Mouse (Mus musculus): Measurements from ENCODE around the gene Sf3b1. TPM values are rescaled to one million over a fixed set of nuclear protein-coding genes. Genes with fewer than 3 reads are reported as not detected.
"Not testable (repeated sequence)": the region's sequence is repeated elsewhere in the genome, so short reads cannot be mapped to it uniquely, and the experiment has no call there.

Gene Sf3b1
- total RNA-seq, 2 experiments from 2014 or later = 207 to 235 TPM

GRCm38 (mm10) chr1:55029446-55029845 lies 2.2 kb upstream of the Sf3b1 start:
- ATAC-seq (replicated peaks; ENCODE audit: low FRiP score, poor library complexity, severe bottlenecking) = no peak

GRCm38 (mm10) chr1:55028512-55029249 lies 1.4 kb upstream of the Sf3b1 start:
- ATAC-seq (replicated peaks; ENCODE audit: low FRiP score, poor library complexity, severe bottlenecking) = no peak

GRCm38 (mm10) chr1:55027966-55028365 lies 685 bp upstream of the Sf3b1 start:
- no peak for ATAC-seq (replicated peaks; ENCODE audit: low FRiP score, poor library complexity, severe bottlenecking)

GRCm38 (mm10) chr1:55026444-55027252 lies 633 bp downstream of the Sf3b1 start:
- ATAC-seq (replicated peaks; ENCODE audit: low FRiP score, poor library complexity, severe bottlenecking) = peak; percentile 65

GRCm38 (mm10) chr1:55025656-55026430 lies 1.4 kb downstream of the Sf3b1 start:
- ATAC-seq (replicated peaks; ENCODE audit: low FRiP score, poor library complexity, severe bottlenecking) = peak; percentile 37; the same call in 1 of the 2 replicates

DNA sequence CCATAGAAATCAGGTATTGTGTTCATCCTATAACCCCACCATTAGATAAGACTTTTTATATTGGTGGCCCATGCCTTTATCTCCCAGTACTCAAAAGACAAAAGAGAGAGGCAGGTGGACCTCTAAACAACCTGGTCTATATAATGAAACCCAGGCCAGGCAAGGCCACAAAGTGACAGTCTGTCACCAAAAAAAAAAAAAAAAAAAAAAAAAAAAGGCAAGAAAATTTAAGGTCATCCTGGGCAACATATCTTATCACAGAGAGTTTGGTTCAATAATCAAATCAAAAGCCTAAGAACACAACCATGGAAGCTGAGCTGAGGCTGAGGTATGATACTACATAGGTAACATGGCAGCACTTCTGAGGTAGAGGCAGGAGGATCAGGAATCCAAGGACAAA lies 5.4 kb downstream of the Sf3b1 start:
- no peak for ATAC-seq (replicated peaks; ENCODE audit: low FRiP score, poor library complexity, severe bottlenecking)

DNA sequence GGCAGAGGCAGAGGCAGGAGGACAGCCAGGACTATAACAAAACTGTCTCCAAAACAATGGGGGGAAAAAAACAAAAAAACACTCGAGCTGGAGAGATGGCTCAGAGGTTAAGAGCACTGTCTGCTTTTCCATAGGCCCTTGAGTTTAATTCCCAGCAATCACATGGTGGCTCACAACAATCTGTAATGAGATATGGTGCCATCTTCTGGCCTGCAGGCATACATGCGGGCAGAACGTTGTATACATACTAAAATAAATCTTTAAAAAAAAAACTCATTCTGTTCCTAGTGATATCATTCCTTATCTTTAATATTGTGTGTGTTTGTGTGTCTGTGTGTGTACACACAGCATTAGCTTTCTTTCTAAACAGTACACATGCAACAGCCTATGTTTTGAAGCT lies 14.8 kb downstream of the Sf3b1 start:
- ATAC-seq (replicated peaks; ENCODE audit: low FRiP score, poor library complexity, severe bottlenecking) = no peak

DNA sequence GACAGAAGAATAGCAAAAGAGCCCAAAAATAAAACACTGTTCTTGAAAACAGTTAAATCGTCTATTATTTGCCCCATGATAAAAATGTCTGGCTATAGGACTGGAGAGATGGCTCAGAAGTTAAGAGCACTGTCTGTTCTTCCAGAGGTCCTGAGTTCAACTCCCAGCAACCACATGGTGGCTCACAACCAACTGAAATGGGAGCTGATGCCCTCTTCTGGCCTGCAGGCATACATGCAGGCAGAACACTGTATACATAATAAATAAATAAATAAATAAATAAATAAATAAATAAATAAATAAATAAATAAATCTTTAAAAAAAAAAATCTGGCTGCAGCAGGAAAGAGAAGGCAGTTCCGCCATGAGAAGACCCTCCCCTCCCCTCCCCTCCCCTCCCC lies 19.0 kb downstream of the Sf3b1 start:
- ATAC-seq (replicated peaks; ENCODE audit: low FRiP score, poor library complexity, severe bottlenecking) = not testable (repeated sequence)

DNA sequence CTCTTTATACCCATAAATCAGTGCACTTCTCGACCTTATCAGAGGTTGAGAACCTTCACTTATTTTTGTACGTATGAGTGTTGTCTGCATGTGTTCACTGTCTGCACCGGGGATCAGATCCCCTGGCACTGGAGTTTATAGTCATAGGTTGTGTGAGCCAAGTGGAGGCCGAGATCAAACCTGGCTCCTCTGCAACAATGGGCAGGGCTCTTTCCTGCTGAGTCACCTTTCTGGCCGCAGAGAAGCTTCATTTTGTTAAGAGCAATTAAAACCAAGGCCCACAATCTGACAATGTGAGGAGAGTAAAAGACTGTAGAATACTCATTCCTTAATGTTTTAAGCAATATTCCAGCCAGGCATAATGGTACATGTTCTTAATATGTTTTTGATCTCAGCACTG lies 33.7 kb downstream of the Sf3b1 start:
- no peak for ATAC-seq (replicated peaks; ENCODE audit: low FRiP score, poor library complexity, severe bottlenecking)

GRCm38 (mm10) chr1:54986248-54986647 lies 41.0 kb downstream of the Sf3b1 start:
- no peak for ATAC-seq (replicated peaks; ENCODE audit: low FRiP score, poor library complexity, severe bottlenecking)

GRCm38 (mm10) chr1:54985831-54986230 lies 41.5 kb downstream of the Sf3b1 start:
- no peak for ATAC-seq (replicated peaks; ENCODE audit: low FRiP score, poor library complexity, severe bottlenecking)

DNA sequence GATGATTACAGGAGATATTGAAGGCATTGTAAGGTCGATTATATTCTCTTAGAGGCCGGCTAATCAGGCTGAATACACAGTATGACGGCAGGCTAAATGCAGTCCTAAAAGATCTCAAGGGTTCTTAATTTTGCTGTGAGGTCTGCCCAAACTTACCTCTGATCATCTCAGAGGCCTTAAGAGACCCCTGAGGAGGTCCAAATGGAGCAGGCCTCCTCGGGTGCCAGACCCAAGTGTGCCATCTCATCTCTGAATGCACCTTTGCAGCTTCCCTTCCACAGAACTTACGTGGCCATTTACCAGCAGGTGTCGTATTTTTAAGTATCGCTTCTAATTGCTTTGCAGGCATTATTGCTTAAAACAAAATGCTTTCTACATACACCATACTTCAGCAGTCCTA lies 43.1 kb downstream of the Sf3b1 start:
- ATAC-seq (replicated peaks; ENCODE audit: low FRiP score, poor library complexity, severe bottlenecking) = no peak

DNA sequence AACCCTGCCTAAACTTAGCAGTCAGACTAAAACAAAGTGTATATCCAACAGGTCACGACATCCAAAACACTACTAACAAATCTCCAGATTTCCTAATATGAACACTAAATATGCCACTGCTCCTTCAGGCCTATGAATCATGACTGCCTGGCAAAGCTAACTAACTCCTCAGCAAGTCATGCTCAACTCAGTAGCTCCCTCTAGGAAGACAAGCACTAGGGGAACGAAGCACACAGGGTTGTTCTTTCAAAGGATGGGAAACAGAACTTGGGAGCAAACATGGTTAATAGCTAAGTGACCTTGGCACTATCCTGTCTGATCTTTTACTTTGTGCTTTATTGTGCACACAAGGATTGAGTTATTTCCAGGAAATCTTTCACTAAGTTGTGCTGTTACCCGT lies 43.9 kb downstream of the Sf3b1 start:
- no peak for ATAC-seq (replicated peaks; ENCODE audit: low FRiP score, poor library complexity, severe bottlenecking)

GRCm38 (mm10) chr1:54982636-54983035 lies 44.6 kb downstream of the Sf3b1 start:
- ATAC-seq (replicated peaks; ENCODE audit: low FRiP score, poor library complexity, severe bottlenecking) = no peak

DNA sequence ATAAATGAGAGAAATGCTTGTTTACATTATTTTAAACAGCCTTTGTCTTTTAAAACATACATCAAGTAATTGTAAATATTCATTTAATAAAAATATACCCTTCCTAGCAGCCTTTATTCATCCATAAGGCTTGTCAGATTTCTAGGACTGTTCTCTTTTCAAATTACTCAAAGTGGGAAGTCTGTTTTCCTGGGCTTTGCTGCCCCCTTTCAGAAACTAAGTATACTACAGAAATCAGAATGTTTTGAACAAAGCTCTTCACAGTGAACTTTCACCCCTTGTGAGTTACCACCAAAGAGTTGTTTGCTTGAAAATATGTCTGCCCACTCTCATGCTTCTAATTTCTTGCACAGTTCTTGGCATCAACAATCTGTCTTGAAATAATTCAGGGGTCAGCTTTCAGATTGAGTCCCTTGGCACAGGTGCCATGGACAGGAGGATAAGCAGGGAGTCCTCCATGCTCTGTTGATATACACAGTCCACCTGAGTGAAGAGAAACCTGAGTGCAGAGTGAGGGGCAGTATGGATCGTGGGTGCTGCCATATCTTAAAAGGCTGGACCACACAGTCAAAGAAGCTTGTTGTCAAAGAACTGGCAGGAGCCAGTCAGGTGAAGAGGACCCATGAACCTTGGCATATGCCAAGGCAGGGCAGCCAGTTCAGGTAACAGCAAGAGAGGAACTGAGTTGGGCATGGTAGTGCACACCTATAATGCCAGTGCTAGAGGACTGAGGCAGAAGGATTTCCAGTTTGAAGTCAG lies 47.9 kb downstream of the Sf3b1 start:
- ATAC-seq (replicated peaks; ENCODE audit: low FRiP score, poor library complexity, severe bottlenecking) = no peak

DNA sequence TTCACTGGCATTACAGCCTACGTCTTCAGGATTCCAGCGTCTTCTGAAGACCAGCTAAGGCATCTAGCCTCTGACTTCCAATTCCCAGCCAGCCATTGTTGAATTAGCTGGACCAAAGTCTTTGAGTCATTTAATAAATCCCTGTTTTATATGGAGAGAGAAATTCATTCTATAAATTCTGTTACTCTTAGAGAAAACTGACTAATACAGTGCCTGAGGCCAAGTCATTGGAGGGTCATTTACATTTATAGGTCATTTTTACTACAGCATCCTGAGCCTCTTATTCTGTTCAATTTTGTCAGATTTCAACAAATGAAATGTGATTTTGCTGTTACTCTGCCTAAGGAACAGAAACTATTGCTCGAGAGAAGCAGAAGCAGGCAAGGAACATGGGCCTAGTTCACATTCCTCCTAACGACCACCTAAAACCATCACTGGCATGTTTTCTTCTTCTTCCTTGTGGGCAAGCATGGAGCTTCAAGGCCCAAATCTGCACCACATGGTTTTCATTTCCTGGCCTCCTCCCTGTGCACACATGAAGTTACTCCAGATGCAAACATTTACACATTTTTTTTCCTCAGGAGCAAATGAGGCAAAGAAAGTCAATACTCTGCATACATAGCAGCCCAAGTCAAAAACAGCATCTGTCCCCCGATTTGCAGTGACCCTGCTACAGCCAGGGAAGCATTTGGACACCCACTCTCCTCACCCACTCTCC lies 55.4 kb downstream of the Sf3b1 start:
- ATAC-seq (replicated peaks; ENCODE audit: low FRiP score, poor library complexity, severe bottlenecking) = no peak

DNA sequence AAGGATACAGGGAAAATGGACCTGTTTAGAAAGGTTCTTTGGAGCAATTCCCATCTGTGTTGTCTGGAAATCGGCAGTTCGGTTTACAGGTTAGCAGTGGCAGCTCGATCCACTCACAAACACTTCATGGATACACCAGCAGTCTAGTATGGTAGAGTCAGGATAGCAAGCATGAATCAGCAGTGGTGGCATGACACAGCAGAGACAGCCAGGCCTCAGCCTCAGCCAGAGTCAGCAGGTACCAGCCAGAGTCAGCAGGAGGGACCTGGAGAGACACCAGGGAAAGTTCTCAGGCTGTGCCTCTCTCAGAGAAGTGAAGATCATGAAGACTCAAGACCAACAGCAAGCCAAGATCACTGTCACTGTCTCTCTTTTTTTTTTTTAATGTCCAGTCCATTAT lies 60.4 kb downstream of the Sf3b1 start:
- ATAC-seq (replicated peaks; ENCODE audit: low FRiP score, poor library complexity, severe bottlenecking) = no peak

- no peak for ATAC-seq (replicated peaks; ENCODE audit: low FRiP score, poor library complexity, severe bottlenecking)
Measured at GRCm38 (mm10) chr1:54965159-54965995, 61.9 kb downstream of the Sf3b1 start.
